Mouse (Mus musculus) megakaryocyte progenitor cell, adult 5-6 weeks (primary cell): ENCODE results near the gene Tshr. TPM values are rescaled to one million over a fixed set of nuclear protein-coding genes. Genes with fewer than 3 reads are reported as not detected.
"Not testable (repeated sequence)": the region's sequence is repeated elsewhere in the genome, so short reads cannot be mapped to it uniquely, and the experiment has no call there.

Source experiments
- ATAC-seq: replicated peaks from 2 replicates; pipeline ENCODE4 v1.8.0; 2016; ENCODE audit warnings: mild to moderate bottlenecking, moderate TSS enrichment, inconsistent platforms; ENCODE audit not compliant: poor library complexity
- total RNA-seq, 2 experiments: library from RNA; stranded (forward) in 1 of 2; stranded (reverse) in 1 of 2; fragments of 157-497, 149-512 nt in 1 of 2; fragments of 200-1000 nt in 1 of 2; gene quantifications; 2 replicates each; pipeline versions ENCODE4 v1.2.3 to v1.2.4; 2015 to 2017

Tshr gene
- total RNA-seq (2015) (2.6 TPM in 2 replicates), total RNA-seq (2017) (0.84 and 0.92 TPM in 2 replicates)

DNA sequence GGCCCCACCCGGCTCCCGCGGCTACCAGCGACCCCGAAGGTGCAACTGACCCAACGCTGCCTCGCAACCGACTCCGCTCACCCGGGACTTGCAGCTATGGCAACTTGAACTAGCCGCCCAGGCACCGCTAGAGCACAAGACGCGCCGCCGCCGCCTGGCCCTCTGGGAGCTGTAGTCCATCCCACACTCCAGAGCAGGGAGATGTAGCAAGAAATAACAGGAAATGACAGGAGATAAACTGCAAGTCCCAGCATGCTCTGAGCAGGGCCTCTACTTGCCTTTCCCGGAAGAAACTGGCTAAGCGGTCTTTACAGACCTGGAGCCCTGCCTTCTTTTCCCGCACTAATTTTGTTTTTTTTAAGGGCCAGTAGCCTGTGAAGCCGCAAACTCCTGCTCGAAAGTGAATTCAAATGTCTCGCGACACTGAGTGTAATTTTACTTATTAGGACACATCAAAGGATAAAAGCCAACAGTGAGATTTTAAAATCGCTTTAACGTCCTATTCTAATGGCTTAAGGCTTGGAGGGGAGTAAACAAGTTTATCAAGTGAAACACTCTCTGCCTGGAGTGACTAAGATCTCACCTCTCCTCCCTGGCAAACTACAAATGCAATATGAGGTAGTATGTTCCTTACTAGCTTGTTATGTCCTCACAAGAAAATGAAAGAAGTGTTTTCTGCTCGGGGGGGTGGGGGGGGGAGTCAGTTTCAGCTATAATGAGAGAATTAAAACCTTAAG lies at the start of gene Tshr, which contains the start of gene Cep128:
TSS of gene Tshr (plus strand) at position 283 of the 737 bp plus-strand sequence.
TSS of gene Cep128 (minus strand) at position 129 of the 737 bp plus-strand sequence.
- ATAC-seq, result peak; percentile 92

DNA sequence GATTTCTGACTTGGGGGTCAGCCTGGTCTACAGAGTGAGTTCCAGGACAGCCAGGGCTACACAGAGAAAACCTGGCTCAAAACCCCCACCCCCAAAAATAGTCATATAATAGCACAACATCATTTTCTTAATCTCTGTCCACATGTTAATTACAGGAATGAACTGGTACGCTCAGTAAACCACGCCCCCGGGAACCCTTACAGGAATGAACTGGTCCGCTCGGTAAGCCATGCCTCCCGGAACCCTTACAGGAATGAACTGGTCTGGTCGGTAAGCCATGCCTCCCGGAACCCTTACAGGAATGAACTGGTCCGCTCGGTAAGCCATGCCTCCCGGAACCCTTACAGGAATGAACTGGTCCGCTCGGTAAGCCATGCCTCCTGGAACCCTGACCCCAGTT lies 45.7 kb upstream of the Tshr start:
- not testable (repeated sequence) for ATAC-seq

DNA sequence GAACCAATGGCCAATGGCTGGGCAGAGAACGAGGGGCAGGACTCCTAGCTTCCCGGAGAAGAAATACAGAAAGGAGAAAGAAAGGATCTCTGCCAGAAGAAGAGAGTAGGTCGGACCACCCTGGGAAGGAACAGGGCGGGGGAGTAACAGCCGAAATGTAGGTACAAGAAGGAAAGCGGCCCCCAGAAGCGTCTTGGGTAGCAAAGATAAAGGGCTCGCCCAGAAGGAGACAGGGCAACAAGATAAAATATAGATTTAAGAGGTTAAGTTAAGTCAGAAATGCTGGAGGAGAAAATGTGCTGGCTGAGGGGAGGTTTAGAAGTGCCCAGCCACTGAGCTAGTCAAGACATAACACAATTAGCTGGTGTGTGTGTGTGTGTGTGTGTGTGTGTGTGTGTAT lies 30.6 kb upstream of the Tshr start:
- ATAC-seq, result peak; percentile 69

DNA sequence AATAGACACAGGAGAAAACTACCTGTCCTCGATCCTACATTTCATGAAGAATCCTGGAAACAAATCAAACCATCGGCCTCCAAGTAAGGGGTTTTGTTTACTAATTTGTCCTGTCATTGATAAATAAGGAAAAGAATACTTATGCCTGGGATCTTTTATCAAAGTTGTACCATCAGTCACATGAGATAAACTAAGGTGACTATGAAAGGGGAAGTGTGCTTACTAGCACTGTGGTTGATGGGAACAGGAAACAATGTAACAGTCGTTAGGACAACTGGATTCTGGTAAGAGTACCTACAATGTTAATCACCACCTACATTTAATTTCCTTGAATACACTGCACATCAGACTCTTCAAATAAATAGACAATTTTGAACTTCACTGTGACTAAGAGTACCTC lies 15.2 kb upstream of the Tshr start:
- ATAC-seq, result peak; percentile 80

DNA sequence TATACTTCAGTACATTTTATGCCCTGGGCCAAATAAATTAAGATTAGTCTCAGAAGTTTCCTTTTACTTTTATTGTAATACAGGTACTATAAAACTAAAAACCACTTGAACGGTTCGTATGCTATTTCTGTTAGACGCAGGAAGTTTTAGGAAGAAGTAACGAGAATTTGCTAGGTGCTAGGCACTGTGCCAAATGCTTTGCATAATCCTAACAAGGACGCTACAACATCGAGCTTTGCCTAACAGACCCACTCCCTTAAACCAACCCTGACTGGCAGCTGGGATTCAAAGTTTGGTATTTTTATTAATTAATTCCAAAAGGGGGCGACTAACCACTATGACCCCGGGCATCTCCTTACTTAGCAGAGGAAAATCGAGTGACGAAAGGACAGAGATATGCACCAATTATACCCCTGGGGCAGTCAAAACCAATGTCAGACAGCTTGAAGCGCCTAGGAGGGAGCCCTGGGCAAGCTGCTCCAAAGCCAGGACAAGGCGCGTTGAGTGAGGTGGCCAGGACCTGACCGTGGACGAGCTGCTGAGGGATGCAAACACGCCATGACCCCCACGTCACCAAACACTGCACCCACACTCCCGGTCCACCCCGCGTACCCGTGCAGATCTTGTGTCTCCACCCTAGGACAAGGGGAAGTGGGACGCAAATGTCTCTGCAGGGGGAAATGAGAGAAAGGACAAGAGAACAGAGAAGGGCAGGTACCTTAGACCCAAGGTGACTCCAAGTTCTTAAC lies 673 bp upstream of the Tshr start:
- ATAC-seq, result peak; percentile 59

DNA sequence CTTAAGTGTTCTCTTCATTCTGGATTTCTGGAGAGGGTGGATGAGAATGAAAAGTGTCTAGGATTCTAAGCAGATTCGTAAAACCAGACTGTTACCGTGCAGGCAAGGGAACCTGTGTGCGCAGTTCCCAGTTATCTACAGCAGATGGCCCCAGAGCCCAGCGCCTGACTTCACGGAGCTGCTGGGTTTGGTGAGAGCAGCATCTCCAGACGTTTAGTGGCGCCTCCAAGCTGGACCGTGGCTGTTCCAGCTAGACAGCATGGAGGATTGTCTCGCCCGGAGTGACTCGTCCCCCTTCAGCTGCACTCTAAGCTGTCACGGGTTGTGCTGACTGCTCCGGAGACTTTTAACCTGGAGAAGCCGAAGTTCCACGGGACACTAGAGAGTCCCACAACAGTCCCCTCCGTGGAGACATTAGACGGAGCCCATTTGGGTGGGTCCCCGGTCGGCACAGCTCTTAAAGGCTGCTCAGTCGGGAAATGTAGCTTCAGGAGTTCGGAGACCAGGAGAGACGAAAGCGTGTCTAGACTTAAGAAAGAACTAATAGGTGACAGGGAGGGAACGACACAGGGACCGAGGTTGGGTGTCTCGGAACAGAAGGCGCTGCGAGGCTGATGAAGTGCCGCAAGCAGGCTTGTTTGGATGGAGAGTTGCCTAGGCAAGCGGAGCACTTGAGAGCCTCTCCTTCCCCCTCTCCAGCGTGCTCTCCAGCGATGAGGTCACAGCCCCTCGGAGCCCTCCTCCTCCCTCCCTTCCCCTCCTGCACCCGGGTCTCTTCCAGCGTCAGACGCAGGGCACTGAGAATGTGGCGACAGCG lies 16.1 kb downstream of the Tshr start:
- ATAC-seq, result peak; percentile 94

DNA sequence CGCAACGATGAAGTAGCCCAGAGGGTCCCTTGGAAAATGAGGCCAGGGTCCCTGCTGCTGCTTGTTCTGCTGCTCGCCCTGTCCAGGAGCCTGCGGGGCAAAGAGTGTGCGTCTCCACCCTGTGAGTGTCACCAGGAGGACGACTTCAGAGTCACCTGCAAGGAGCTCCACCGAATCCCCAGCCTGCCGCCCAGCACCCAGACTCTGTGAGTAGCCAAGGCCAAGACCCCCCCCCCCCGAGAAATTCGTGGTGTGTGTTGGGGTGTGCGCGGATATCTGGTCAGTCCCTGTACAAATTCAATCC lies 16.6 kb downstream of the Tshr start:
- no peak for ATAC-seq

DNA sequence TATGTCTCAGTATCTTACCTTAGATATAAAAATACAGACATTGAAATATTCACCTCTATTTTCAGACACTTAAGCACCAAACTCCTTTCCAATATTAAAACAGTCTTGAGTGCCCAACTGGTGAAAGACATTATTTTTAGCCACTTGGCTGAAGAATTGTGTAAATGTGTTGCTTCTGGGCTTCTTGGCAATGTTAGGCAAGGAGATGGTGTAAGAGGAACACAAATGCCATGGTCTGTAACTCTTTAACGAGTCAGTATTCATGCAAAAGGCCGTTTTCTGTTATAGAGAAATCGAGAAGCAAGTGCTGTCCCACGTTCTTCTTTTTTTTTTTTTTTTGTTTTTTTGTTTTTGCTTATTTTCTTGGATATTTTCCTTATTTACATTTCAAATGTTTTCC lies 25.9 kb downstream of the Tshr start:
- 0 out of 2 replicates have a peak, but pooled peaks have one; percentile 42 for ATAC-seq

DNA sequence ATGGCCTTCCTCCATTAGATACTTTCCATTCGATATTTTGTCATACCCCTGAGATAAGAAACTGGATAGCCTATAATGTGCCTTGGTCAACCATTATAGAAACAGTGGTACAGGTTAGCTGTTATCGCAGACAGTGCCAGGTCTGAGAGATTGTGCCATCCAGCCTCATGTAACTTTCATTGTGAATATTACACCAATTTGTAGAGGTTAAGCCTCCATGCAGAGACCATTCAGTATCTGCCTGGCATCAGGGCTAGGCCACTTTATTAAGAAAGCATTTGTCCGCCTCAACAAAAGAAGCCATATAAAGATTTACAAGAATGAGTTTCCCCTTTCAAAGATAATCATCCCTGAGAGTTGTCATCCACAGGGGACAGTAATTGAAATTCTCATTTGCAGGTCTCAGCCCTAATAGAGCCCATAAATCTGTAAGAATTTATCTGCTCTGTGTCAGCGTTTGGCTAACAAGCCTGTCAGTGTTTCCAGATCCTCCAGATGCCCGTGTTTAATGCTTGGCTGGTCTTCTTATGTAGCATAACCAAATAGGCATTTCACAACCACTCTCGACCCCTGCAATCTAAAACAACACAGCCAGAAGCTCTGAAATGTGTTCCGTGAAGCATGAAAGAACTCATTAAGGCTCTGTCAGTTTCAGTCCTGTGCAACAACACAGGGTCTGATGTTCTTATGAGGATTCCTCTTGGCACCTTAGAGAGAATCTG lies 28.3 kb downstream of the Tshr start:
- no peak for ATAC-seq

DNA sequence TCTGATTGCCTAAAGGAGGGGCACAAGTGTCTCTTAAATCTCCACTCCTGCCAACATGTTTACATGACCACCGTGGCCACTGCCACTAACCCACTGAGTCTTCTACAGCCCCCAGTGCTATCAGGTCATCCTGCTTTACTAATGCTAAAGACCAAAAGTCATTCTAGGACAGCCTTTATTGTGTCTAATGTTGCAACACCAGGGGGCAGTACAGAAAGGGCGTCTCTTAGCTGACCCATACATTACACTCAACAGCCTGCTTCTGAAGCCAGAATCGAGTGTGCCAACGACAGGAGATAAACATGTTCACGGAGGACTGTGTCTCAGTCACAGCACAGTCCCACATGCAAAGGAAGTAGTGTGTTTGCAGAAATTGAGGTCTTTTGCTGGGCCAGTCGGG lies 30.7 kb downstream of the Tshr start:
- ATAC-seq, result no peak

DNA sequence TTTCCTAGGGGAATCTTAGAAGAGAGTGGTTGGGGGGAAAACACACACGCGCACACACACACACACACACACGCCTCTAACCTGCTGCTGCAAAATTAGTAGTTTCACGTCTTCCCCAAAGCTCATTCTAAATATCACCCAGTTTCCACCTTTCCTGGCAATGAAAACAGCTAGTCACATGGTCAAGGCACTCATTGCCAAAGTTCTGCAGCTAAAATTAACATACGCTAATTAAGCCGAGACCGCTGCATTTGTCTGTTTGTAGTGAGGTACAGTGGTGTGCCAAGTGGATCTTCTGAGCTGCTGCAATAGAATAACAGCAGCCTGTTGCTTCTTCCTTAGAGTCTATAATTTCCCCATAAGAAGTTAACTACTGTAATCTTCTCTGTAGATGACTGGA lies 32.5 kb downstream of the Tshr start:
- ATAC-seq, result no peak

DNA sequence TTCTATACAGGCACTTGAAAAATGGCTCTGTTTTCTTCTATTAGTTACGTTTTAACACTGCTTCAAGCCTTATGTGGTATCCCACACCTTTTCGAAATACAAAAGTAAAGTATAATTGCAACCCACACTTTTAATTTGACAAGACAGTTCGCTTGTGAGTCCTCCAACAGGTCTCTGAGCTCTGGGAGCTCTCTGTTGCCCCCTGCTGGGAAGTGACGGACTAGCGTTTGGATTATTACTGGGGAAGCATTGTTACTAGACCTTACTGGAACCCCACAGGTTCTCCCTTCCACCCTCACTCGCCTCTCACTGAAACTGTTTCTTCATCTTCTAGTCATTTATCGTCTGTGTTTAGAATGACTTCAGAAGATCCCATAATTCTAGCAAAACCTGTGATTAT lies 34.4 kb downstream of the Tshr start:
- peak; percentile 86 for ATAC-seq

DNA sequence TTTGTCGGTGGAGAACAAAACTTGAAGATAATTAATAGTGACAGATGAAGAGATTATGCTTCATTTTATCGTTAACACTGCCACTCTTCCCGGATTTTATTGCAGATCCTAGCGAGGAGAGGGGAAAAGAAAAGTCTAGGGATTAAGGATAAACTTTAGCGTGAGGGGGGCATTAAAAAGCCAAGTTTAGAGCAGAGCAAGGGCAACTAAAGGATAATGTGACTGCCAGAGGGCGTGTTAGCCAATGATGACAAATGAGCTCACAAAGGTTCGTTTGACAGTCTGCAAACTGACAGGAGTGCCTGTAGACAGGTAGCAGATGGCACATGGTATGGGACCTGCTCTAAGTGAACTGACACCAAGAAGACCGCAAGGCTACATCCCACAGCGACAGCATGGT lies 36.9 kb downstream of the Tshr start:
- no peak for ATAC-seq

DNA sequence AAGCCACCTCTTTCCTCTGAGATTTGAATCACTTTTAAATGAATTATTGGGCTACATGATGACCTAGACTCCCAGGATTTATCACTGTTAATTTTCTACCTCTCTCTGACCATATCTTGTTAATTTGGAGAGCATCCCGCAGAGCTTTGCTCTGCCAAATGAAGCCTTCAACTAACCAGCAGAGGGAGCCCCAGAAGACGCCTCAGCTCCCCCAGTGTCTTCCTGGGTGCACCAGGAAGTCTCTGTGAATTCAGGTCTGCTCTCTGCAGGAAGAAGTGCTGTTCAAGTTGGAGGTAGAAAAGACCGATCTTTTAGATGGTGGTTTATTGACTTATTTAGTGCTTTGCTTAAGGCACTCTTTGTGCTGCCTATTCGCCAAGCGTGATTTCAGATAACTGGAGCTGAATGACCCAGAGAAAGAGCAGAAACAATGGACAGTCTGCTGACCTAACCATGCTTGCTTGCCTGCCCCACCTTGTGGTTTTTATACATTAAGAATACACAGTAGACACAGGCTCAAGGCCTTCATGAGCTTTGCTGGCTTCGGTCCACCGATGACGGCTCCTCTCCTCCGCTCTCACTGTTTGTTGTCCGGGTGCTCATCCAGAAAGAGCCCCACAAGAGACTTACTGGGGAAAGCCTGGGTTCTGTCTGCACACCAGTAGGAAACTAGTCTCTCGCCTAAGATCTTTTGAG lies 38.9 kb downstream of the Tshr start:
- peak; percentile 93 for ATAC-seq

DNA sequence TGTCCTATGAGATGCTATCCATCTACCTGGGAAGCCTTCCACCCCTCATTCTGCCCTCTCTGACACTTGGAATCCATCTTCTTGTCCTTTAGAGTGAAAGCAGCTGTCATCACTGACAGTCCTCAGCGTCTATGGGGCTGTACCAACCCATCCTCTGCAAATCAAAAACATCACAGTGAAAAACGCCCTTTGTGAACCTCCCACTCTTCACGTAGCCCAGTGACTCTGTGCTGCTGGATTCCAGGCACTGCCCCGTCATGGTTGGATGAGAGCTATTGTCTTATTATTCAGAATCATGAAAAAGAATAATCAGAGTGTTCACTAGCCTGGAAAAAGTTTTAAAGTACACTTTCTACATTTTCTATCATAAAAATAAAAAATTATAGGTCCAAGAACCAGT lies 42.1 kb downstream of the Tshr start:
- ATAC-seq, result no peak

DNA sequence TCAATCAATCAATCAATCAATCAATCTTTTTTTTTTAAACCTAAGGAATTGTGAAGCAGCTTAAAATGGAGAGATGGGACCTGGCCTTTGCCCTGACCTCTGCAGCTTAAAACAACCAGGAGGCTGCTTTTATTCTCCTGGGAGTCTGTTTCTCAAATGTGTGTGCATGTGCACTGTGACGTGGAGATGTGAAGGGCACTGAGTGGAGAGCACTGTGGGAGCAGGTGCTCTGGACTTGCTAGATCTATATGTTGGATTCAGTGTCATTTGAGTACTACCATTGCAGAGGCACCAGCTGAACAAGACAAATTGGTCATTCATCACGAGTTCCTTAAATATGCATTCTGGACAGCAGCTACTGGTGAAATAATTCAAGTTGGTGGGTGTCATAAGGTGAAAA lies 42.8 kb downstream of the Tshr start:
- no peak for ATAC-seq

DNA sequence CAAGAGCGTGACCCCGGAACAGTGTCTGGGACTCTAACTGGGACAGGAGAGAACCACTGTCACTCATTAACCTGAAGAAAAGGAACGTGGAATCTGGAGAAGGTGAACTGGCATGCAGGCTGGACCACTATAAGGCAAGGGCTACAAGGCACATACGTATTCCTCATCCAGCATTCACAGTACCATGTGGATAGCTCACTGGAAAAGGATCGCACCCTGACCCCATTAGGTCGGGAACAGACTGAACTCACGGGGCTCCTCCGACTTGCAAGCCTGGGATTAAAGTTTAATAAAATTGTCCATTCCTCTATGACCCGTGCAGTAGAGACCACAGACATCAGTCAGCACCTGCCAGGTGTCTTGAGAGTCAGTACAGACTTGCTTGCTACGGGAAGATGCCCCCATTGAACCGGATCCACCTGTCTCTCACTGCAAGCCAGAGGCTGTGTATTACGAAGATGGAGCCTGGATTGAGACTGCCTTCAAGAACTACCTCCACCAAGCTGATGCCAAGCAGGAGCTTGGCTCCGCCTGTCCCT lies 97.9 kb downstream of the Tshr start:
- no peak for ATAC-seq

DNA sequence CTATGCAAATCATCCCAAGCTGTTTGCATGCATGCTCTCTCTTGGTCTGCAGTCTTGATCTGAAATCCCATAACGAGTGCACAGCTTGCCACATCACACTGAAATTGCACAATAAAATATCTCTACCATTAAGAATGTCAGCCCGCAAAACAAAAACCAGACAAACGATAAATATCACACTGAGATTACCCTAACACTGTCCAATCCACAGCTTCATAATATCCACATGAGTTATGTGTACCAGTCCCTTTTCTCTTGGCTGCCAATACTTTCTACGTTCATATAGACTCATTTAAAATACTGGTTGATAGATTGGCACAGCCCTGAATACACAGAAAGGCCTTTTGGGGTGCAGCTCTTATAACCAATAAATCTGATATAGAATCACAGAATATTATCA lies 102.0 kb downstream of the Tshr start:
- ATAC-seq, result no peak

DNA sequence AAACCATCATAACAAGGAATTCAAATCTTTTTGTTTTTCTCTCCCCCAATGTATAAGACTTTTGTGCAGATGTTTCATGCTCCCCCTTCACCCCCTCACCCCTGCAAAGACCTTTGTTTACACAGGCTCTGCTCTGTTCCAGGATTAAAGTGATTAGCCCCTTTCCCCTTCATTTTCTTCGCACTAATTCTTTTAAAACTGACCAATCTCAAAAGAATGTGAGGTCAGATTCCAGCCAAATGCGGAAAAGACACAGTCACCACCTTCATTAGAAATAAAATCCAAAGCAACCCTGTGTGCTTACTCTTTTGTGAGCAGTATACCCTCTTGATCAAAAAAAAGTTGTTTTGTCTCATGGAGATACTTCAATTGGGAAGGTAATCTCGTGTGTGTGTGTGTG lies 104.0 kb downstream of the Tshr start:
- no peak for ATAC-seq
